Mouse (Mus musculus) kidney, postnatal 4 days (tissue): ENCODE results near the gene Lmbr1l.

Experiments used
- DNase-seq, 2 experiments: peaks; one replicate each; pipeline ENCODE4 v3.0.0; 2021; ENCODE audit warnings: mixed read lengths in 2 of 2

Gene Lmbr1l

GRCm38 (mm10) chr15:98868346-98869063, 49.5 kb downstream of the Lmbr1l start:
- DNase-seq = no peak

GRCm38 (mm10) chr15:98867321-98867720, 50.7 kb downstream of the Lmbr1l start:
- peak; percentile 60 to 73 for DNase-seq

GRCm38 (mm10) chr15:98866501-98866900, 51.5 kb downstream of the Lmbr1l start:
- no peak for DNase-seq

DNA sequence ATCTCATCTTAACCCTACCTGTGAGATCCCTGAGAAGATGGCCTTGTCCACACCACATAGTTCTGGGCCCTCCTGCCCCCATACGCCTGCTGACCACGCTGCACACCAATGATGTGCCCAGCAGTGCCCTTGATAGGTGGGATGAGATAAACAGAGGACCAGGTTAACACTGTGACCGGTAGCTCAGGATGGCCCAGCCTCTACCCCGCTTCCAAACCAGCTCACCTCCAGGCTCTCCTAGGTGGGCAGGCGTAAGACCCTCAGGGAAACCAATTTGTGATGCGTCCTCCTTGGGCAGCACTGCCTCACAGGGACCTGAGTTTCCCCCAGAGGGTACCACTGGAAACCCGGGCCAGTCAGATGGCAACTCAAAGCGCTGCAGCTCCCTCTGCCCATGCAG, 52.3 kb downstream of the Lmbr1l start:
- DNase-seq = no peak

- DNase-seq = no peak
Measured at GRCm38 (mm10) chr15:98864951-98865350, 53.1 kb downstream of the Lmbr1l start.

- no peak for DNase-seq
Measured at GRCm38 (mm10) chr15:98863451-98863958, 54.5 kb downstream of the Lmbr1l start.

DNA sequence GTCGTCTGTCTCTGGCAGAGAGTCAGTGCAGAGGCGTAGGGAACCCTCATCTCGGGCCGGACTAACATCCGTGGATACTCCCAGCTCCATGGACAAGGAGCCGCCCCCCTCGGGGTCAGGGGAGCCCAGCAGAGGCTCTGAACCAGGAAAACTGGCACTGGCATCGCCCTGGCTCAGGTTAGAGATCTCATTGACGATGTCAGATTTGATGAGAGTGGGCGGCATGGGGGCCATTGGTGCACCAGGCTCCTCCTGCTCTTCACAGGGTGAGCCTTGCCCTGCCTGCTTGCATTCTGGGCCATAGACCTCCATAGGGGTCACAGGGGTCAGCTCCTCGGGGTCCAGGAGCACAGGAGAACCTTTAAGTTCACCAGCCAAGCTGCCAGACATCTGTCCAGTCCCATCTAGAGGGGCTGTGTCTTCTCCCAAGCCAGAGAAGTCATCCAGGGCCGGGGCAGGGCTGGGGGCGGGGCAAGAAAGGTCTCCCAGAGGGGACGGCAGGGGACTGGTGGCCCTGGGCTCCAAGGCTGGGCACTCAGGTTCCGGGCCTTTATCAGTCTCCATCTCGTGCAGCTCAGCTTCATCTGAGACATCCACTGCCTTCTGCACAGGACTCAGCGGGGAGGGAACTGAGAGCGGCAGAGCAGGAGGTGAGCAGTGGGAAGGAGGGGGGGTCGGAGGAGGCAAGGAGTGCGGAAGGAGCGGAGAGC, 56.2 kb downstream of the Lmbr1l start:
- no peak for DNase-seq

DNA sequence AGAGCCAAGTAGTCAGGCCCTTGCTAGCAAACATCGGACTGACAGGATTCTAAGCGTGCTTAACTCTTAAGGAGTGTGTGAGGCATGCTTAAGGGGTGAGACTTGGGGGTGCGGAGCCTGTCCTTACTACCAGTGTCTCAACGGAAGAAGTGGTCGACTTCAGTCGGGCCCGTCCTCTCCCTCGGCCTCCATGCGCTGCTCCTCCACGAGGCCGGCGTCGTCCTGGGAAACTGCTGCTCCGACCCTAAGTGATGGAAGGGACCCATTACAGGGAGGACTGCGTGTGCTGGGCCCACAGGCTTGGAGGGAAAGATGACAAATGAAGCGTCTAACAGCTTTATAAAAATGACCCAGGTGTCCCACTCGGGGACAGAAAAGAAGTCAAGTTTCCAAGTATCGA, 57.1 kb downstream of the Lmbr1l start:
- no peak for DNase-seq

GRCm38 (mm10) chr15:98859319-98860043, 58.5 kb downstream of the Lmbr1l start:
- DNase-seq = no peak

DNA sequence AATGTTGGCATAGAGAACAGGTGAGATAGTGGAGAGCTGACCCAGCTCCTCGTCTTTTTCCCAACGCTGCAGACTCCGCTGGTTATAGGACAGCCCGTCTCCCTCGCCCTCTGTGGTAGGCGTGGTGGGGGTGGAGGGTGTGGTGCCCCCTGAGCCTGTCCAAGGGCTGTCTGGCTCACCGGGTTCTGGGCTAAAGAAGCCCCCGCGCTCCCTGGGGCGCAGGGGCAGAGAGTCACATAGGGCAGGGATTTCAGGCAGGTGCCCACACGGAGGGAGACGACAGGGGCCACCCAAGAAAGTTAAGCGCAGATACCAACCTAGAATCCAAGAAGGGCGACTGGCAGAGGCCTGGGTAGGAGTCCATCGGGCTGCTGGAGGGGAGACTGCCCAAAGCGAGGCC, 63.8 kb downstream of the Lmbr1l start:
- no peak for DNase-seq
